Mouse (Mus musculus): ENCODE measurements at regions not wholly inside any gene's neighbourhood (a gene's known extent, or its start where the extent isn't known, plus 50 kb on each side); places are given as distances from the start of the nearest gene placed in this dataset.

DNA sequence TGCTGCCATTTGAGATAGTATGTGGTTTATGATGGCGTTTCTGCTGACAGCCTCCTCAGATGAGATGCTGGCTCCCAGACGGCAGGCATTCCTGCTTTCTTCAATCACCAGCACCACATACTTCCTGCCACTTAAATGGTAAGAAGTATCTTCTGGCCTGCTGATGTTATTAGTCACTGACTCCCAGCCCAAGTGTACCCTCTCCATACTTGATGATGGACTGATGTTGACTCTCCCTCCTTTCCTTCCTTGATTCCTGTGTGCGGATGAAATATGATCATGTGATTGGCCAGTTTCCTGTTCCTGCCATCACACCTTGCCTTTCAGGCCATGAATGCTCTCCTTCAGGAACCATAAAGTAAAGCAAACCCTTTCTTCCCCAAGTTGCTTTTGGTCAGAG lies 50.8 kb upstream of the Rpl10-ps3 start:
- DNase-seq (ENCODE audit: low spot score in 2 of 2) = no peak

DNA sequence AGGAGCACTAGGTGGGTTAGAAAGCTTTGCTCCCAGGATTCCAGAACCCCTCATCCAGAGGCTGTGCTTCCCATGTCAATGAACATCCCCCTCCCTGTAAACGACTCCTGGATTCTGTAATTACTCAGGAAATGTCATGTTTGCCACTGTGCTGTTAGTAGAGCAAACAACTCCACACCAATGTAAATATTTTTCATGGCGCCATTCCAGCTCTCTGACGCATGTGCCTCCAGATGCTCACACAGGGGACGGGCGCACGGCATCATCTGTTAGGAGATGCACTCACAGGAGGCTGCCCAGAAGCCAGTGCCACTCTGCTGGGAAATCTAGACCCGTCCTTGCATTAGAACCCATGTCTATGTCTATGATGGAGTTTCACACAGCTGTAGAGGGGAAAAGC lies 51.3 kb upstream of the Rpl10-ps3 start:
- no peak for DNase-seq (ENCODE audit: low spot score in 2 of 2)

DNA sequence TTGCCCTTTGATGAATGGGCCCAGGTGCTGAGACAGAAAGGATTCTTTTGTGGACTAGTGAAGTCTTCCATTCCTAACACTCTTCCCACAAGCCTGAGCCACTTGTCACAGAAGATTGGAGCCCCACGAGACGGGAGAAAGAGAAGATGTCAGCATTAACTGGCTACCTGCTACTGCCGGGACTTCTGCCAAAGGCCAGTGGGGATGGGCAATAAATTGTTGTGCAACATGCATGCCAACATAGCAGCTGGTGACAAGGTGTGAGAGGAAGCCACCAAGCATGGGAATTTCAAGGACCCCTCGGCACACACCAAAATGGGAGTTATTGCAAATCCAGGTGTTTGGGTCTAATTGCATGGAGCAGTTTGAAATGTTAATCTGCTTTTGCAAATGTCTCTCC lies 63.6 kb upstream of the Rpl10-ps3 start:
- DNase-seq (ENCODE audit: low spot score in 2 of 2) = no peak

DNA sequence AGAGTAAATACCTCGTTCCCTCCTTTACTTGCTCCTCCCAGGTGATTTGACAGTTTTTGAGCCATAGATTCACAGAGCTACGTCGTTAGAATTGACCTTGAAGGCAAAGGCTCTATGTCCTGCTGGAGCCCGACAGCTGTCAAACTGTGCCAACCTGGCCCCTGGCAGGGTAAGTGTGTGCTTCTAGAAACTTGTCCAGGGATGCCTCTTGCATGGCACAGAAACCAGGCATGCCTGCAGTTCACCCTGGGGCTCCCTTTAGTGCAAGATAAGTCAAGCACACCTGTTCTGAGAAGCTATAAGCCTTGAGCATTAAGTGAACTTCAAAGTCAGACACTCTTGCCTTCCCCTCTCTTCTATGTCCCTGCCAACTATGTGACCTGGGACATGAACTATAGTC lies 64.1 kb upstream of the Rpl10-ps3 start:
- no peak for DNase-seq (ENCODE audit: low spot score in 2 of 2)

DNA sequence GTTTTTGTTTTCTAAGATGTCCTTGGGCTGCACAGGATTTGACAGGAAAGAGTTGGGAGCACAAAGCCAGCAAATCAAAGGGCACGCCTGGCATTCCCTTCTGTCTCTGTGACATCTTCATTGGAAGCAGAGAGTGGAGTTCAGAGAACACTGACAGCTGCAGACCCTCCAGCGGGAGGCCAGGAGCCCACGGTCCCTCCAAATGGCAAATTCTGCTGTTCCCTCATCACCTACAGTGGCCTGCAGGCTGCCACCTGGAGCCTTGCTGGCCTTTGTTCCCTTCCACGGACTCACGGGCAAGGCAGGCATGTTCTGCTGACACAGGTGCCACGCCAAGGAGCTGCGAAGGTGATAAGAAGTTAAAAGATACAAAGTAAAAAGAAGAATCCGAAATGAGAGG lies 68.2 kb upstream of the Rpl10-ps3 start:
- no peak for DNase-seq (ENCODE audit: low spot score in 2 of 2)

DNA sequence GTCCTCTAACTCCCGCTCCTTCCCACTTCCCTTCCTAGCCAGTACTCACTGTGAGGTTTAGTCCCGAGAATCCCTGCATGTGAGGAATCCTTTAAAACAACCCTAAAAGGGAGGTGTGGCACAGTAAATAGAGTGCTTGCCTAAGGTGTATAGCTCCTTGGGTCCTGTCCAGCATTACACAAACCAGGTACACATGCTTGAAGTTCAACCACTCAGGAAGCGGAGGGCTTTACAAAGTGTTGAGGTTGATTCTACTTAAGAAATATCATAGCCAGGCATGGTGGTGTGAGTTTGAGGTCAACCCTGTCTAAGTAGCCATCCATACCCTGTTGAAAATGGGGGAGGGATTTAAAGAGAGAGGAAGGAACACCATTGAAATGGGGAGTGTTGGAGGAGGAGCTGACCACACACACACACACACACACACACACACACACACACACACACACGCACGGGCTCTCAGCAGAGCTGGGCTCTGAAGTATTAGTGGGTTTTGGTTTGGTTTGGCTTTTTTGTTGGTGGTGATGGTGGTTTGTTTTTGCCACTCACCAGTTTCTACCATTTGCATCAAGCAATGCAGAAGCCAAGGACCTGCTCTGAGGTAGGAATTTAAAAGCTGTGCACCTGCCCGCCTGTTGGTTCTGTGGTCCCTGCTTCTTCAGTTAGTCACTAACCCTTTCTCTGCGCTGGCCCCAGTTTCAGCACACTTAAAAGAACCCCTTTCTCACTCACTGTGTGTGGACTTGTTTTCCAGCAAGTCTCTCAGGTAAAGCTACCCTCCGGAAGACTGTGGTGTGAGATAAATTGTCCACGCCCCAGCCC lies 69.0 kb upstream of the Rpl10-ps3 start:
- no peak for DNase-seq (ENCODE audit: low spot score in 2 of 2)

DNA sequence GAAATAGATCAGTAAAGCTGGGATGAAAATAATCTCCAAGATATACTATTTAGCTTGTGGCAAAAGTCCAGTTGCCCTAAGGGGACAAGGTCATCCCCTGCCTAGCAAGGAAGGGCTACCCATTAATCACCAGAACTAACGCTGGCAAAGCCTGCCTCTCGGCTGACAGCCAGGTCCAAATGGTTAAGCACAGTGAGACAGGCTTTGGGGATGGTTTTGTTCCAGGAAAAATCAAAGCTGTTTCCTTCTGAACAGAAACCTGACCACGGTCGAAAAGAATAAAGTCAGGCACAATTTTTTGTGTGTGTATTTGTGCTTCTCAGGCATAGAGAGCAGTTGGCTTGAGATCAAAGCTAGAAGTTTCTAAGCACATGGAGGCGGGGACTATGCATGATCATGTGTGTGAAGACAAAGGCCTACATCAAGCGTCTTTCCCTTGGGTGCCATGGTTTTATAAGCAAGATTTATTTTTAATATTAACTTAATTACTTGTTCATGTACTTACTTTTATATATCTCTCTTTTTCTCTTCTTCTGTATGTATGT lies 70.1 kb upstream of the Rpl10-ps3 start:
- DNase-seq (ENCODE audit: low spot score in 2 of 2) = no peak

DNA sequence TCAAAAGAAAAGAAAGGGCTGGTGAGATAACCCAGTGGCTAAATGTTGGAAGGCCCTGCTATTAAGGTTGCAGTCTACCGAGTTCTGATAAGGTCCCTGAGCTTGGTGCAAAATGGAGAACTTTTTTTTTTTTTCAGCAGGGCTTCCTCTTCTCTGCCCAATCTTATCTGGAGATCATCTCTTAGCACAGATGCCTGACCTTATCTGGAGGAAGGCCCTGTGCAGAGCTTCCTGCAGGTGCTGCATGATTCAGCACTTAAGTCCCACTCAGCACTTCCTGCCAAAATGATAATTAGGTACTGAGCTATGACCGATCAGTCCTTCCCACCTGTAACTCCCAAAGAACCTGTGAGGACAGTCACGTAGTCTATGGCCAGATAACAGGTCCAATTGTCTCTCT lies 71.9 kb upstream of the Rpl10-ps3 start:
- DNase-seq (ENCODE audit: low spot score in 2 of 2) = no peak

DNA sequence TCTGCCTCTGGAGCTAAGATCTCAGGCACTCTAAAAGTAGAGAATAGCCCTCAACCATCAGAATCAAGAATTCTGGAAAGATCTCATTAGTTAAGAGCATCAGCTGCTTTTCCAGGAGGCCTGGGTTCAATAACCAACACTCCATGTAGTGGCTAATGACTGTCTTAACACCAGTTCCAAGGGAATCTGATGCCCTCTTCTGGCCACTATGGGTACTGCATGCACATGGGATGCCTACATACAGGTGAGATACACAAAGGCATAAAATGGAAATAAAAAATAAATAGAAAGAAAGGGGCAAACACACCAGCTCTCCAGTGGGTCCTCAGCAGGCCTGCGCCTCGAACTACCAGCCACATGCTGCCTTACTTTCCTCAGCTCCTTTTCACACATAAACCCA lies 73.3 kb upstream of the Plet1 start:
- no peak for DNase-seq (ENCODE audit: low spot score in 2 of 2)

DNA sequence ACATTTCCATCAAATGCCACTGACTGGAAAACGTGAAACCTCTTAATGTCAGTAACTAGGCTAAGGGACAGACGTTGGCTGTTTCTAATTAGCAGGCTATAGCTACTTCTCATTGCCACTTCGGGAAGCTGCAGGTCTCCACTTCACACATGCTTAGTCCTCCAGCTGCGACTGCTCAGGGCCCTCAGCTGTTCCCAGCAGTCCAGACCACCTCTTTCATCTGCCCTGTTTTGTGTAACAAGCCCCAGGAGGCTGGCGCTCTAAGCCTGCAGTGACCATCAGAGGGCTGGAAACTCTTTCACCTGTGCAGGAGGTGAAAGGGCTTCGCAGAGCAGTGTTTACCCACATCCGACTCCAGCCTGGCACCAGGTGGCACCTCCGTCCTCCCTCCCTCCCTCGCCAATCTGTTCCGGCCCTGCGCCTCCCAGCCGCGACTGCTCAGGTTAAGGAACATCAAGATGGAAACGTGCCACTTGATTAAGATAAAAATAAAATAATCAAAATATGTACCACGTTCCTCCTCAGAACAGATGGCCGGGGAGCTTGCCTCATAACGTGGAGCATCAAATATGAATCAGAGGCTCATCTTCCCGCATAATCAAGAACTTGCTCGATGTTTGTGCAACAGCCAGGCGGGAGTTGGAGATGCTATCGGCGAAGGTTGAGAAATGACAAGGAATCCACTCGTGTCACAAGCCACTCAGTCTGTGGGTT lies 72.6 kb upstream of the Plet1 start:
- no peak for DNase-seq (ENCODE audit: low spot score in 2 of 2)

DNA sequence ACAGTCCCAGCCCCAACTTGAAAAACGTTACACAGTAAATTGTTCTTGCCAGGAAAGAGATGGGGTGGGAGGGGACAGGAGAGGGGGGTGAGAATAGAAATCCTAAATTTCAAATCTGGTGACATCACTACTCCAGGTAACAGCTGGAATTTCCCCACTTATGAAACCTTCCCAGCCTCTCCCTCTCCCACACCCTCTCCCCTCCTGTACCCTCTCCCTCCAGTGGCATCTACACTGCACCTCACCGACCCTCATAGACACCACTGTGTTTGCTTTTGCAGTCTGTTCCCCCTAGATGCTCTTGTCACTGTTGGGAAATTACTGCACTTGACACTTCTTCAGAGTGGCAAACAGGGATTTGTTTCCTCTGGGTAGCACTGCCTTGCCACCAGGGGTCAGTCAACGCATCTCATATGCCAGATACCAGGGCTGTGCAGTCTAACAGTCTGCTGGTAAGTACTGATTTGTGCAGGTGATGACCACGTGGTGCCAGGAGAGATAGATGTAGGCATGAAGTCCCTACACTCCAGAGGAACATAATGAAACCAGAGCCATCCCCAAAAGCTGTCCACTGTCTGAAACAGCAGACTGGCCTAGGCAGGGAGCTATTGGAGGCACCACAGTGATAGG lies 68.3 kb upstream of the Plet1 start:
- no peak for DNase-seq (ENCODE audit: low spot score in 2 of 2)

DNA sequence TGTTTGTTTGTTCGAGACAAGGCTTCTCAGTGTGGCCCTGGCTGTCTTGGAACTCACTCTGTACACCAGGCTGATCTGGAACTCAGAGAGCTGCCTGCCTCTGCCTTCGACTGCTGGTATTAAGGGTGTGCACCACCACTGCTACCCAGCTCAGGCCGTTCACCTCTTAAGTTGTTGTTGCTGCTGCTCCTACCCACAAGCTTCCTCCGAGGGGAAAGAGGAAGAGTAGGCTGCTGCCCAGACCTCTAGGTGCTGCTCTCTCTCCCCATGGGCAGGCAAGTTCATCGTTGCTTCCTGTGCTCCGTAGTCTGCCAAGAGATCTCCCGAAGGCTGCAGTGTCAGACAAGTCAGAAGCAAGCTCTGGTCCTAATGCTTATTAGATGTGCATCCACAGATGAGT lies 64.2 kb upstream of the Plet1 start:
- DNase-seq (ENCODE audit: low spot score in 2 of 2) = no peak

DNA sequence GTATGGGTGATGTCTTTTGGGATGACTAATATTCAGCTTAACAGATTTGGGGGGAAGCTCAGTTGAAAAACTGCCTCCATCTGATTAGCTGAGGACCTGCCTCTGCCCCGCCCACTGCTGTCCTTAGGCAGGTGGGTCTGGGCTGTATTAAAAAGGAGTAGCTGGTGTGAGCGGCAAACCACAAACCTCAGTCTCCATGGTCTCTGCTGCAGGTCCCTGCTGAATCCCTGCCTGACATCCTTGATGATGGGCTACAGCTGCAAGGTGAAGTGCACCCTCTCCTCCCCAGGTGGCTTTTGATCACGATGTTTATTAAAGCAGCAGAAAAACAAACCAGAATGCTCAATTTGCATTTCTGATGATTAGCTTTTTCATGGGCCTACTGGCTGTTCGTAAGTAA lies 60.8 kb upstream of the Plet1 start:
- DNase-seq (ENCODE audit: low spot score in 2 of 2) = no peak

DNA sequence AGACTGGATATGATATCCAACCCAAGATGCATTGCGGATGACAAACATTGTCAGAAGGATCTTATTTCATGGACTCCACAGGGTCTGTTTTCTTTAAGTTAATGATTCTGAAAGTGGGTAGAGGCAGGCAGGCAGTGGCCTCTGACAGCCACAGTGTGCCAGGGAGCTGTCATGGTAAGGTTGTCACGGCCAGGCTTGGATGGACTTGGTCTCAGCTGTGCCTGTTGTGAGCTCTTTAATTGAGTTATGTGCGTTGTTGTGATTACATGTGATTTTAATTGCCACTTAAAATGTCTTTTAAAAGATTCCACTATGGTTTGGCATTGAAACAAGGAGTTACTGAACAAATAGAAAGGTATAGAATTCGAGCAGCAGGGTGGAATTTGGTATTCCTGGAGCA lies 60.3 kb upstream of the Plet1 start:
- no peak for DNase-seq (ENCODE audit: low spot score in 2 of 2)

DNA sequence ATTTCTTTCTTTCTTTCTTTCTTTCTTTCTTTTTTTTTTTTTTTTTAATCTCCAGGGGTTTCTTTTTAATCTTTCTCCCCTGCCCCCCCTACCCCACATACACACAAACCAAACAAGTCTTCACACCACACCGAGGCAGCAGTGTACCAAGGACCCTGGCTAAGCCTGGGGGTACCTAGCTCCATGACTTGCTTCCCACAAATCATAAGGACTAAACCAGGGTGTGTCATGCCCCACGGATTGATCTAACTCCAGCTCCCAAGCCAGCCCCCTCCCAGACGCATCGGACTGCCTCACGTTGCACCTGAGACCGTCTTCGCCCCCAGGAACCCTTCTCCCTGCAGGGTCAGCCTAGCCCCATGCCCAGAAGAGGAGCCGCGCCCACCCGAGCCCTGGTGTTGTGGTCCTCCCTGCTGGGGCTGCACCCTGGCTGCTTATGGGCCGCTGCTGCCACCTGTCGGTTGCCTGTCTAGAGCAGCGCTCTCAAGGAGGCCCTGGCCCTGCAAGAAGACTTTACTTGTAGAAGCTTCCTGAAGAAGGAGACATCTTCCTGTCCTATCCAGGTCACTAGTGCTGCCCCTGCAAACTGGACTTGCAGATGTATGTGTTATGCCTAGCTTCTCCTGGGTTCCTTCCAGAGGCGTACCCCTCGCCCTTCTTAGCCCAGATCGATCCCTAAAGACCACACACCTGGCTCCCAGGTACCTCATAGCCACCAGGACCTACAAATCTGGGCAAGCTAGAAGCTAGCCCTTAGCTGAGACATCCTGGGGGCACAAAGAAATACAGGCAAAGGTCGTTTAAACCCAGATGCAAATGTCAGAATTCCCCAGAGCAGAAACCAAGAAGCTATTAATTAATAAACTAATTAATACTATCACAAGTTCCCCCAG lies 56.2 kb upstream of the Plet1 start:
- DNase-seq (ENCODE audit: low spot score in 2 of 2) = peak; percentile 7 to 24

DNA sequence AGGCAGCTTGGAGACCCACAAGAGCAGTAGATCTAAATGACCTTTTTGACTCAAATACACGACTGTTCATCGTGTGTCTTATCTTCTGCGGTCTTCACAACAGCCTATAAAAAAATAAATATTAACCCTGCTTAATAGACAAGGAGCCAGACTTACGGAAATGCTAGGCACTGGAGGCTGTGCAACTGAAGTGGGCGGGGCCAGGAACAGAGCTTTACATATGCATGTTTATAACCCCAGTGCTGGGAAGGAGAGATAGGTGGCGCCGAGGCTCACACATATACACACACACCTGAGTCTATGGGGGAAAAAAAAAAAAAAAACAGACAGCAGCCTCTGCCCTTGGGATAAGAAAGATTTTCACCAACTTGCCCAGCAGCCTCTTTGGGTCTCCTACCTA lies 55.6 kb upstream of the Plet1 start:
- DNase-seq (ENCODE audit: low spot score in 2 of 2) = no peak

DNA sequence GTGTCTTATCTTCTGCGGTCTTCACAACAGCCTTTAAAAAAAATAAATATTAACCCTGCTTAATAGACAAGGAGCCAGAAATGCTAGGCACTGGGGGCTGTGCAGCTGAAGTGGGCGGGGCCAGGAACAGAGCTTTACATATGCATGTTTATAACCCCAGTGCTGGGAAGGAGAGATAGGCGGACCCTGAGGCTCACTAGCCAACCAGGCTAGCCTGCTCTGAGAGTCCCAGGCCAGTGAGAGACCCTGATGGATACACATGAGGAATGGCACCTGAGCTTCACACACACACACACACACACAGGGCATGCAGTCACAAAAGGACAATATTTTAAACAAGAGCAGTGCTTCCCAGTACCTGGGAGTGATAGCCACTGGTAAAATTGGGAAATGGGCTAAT lies 54.1 kb upstream of the Plet1 start:
- no peak for DNase-seq (ENCODE audit: low spot score in 2 of 2)

DNA sequence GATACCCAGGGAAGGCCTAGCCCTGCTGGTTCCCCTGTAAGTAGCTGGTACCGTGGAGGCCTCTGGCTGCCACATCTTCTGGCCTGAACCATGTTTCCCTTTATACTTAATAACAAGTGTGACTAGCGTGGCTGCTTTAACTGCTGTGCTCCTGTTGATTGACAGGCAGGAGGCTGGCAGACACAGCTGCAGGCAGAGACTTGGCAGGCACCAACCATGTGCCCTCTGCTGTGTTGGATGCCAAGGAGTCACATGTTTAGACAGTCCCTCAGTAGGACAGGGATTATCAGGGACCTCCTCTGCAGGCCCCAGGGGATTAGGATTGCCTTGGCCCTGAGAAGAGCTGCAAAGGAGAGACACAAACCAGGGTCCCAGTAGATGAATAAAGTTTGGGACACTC lies 53.6 kb upstream of the Plet1 start:
- DNase-seq (ENCODE audit: low spot score in 2 of 2) = no peak

DNA sequence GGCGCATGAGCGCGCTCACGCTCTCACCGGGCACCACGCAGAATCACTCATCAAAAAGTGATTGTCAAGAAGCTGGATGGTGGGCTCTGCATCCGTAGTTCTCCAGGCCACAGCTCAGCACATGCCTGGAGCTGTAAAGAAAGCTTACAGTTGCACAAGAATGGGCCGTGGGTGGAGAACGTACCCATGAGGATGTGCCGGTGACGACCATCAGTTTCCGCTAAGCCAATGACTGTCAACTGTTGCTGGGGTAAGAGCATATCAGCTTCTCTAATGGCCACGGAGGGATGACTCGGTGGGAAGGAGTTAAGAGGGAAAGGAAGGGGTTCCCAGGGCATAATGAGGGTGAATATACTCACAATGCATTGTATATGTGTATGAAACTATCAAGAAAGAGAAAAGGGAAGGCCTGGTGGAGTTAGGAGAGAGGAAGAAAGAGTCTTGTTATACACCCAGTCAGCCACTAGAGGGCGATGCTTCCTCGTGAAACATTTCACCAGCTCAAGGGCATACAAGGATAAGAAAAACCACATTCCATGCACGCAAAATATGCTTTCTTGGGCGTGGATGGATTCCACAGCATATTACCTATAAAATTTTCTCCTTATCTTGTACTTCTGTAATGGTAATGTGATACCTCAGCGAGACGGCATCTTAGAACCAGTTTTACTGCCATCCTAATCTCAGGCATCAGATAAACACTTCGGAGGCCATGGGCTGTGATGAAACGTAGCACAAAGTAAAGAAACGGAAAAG lies 50.4 kb upstream of the Plet1 start:
- peak; percentile 28 to 43 for DNase-seq (ENCODE audit: low spot score in 2 of 2)
